Mouse (Mus musculus): ENCODE data around the gene Fbxw7.

DNA sequence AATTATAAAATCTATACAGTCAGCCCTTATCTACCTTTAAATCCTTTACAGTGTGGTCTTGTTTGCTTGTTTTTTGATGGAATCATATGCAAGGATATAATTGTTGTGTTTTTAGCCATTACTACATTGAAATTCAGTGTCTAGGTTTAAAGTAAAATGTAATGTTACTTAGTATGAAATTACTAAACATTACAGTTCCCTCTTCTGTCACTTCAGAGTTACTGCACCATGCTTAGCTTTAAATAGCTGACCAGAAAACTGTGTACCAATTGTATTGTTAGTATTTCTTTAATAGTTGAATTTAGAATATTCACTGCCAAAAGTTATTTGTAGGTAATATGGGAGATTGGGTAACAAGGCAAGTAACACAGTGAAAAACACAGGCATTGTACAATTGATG is 55.1 kb downstream of the Fbxw7 start:
- peak; percentile 47 for TF ChIP-seq CTCF (IDR thresholded peaks at IDR 0.05; ENCODE audit: low read depth)
- TF ChIP-seq EP300 (IDR thresholded peaks at IDR 0.05; ENCODE audit: low read depth): no peak
